Comparison of ENCODE assay signal across 8 mouse cellular contexts in genomic region chr6:55335989-55336514, GRCm38 (mm10). TPM values are rescaled to one million over a fixed set of nuclear protein-coding genes. Genes with fewer than 3 reads are reported as not detected.
DNase-seq lines count a peak whose midpoint lies in the region; ATAC-seq lines count a peak whose summit lies in the region.

Gene Aqp1 (plus strand): TSS chr6:55336432.

- no peak within 1 kb of the TSS for H3K4me3 ChIP-seq in hindbrain, embryonic 16.5 days (ENCODE audit: low read length)
- peak within 1 kb of the TSS; percentile 48 for H3K4me3 ChIP-seq in liver, embryonic 12.5 days
- no peak within 1 kb of the TSS for H3K4me3 ChIP-seq in neural tube, embryonic 13.5 days

- 29% methylated on average over 12 of the region's 12 CpGs for WGBS in hindbrain, embryonic 16.5 days
- 25% methylated on average over 12 of the region's 12 CpGs for WGBS in liver, embryonic 12.5 days (ENCODE audit: insufficient replicate concordance)
- WGBS in neural tube, embryonic 13.5 days, result 27% methylated on average over 12 of the region's 12 CpGs

- peaks cover 13% of the 10 kb centered on the region for H3K4me1 ChIP-seq in hindbrain, embryonic 16.5 days (ENCODE audit: control insufficient read depth, insufficient read depth, low read depth, low read length)
- peaks cover 81% of the 10 kb centered on the region for H3K4me1 ChIP-seq in liver, embryonic 12.5 days
- H3K4me1 ChIP-seq in neural tube, embryonic 13.5 days (replicated peaks), result peaks cover 33% of the 10 kb centered on the region

- no peak within 1 kb of the TSS for H3K27ac ChIP-seq in hindbrain, embryonic 16.5 days (ENCODE audit: low read depth, low read length)
- peak within 1 kb of the TSS; percentile 81 for H3K27ac ChIP-seq in liver, embryonic 12.5 days
- H3K27ac ChIP-seq in neural tube, embryonic 13.5 days (replicated peaks), result no peak within 1 kb of the TSS

- intact Hi-C loops in left cerebral cortex, postnatal 36 days (cut with DNase I), result no loop called here

- no peaks in the 10 kb centered on the region for H3K9me3 ChIP-seq in hindbrain, embryonic 16.5 days (ENCODE audit: control insufficient read depth, low read length)
- no peaks in the 10 kb centered on the region for H3K9me3 ChIP-seq in liver, embryonic 12.5 days (replicated peaks)
- H3K9me3 ChIP-seq in neural tube, embryonic 13.5 days, result no peaks in the 10 kb centered on the region

- H3K4me2 ChIP-seq in hindbrain, embryonic 16.5 days (ENCODE audit: low read length), result no peak within 1 kb of the TSS
- peak within 1 kb of the TSS; percentile 62 for H3K4me2 ChIP-seq in liver, embryonic 12.5 days
- H3K4me2 ChIP-seq in neural tube, embryonic 13.5 days, result peak within 1 kb of the TSS; percentile 1; the same call in 1 of the 2 replicates

- H3K36me3 ChIP-seq in hindbrain, embryonic 16.5 days (ENCODE audit: control insufficient read depth, insufficient read depth, low read length), result no peaks in the 10 kb centered on the region
- H3K36me3 ChIP-seq in liver, embryonic 12.5 days, result no peaks in the 10 kb centered on the region
- H3K36me3 ChIP-seq in neural tube, embryonic 13.5 days, result no peaks in the 10 kb centered on the region

- peak; percentile 50 for DNase-seq in 3T3-L1 (ENCODE audit: low read depth, low spot score)
- peak; percentile 9 for DNase-seq in adrenal gland, postnatal 25 days
- DNase-seq in gastrocnemius, postnatal 10 days, result peak; percentile 52
- no peak for DNase-seq in cerebellum, adult 18-20 months
- DNase-seq in left cerebral cortex, postnatal 36 days (ENCODE audit: low spot score in 2 of 2), result no peak

- H3K27me3 ChIP-seq in hindbrain, embryonic 16.5 days (replicated peaks; ENCODE audit: control insufficient read depth, insufficient read depth, low read length), result no peaks in the 10 kb centered on the region
- H3K27me3 ChIP-seq in liver, embryonic 12.5 days (replicated peaks), result peaks cover 9% of the 10 kb centered on the region
- H3K27me3 ChIP-seq in neural tube, embryonic 13.5 days, result no peaks in the 10 kb centered on the region

- ATAC-seq in hindbrain, embryonic 16.5 days, result peak; percentile 72
- ATAC-seq in liver, embryonic 12.5 days, result peak; percentile 35; the same call in 1 of the 2 replicates
- peak; percentile 64 for ATAC-seq in neural tube, embryonic 13.5 days (ENCODE audit: low read depth)

- no peak within 1 kb of the TSS for H3K9ac ChIP-seq in hindbrain, embryonic 16.5 days (ENCODE audit: low read depth, low read length)
- peak within 1 kb of the TSS; percentile 66 for H3K9ac ChIP-seq in liver, embryonic 12.5 days
- H3K9ac ChIP-seq in neural tube, embryonic 13.5 days, result no peak within 1 kb of the TSS

RNA-seq across cellular contexts. Expression of gene Aqp1, which starts in this region (rescaled TPM):
- 34.6 and 48.9 TPM in 2 replicates for total RNA-seq in adrenal gland, postnatal 25 days (2021)
- 100 to 1,000 TPM; 127 to 167 TPM for total RNA-seq in gastrocnemius, postnatal 10 days (2021)
- 27.6 and 30.9 TPM in 2 replicates for polyA plus RNA-seq in hindbrain, embryonic 16.5 days (2015; fragmentation: Nextera tagmentation; extraction: Ambion mirVana)
- 29.1 and 29.5 TPM in 2 replicates for polyA plus RNA-seq in liver, embryonic 12.5 days (2016; fragmentation: Nextera tagmentation; extraction: Ambion mirVana)
- polyA plus RNA-seq in neural tube, embryonic 13.5 days (2015; fragmentation: Nextera tagmentation; extraction: Ambion mirVana), result 4.7 and 5.5 TPM in 2 replicates
- under 1 TPM; 0.39 to 0.63 TPM for total RNA-seq in left cerebral cortex, postnatal 36 days (2021)

Comparison
In these comparisons a context has a peak if more than half of its experiments do, and no peak if none do; other contexts are left out.
1. RNA of gene Aqp1 (total RNA-seq): 127 to 167 TPM in gastrocnemius, postnatal 10 days and 34.6 to 48.9 TPM in adrenal gland, postnatal 25 days; 0.39 to 0.63 TPM in left cerebral cortex, postnatal 36 days; every median in the first group is over 10 times any median in the second.
2. DNase-seq: peak in 3T3-L1 (single experiment), adrenal gland, postnatal 25 days (single experiment) and gastrocnemius, postnatal 10 days (single experiment); none in cerebellum, adult 18-20 months (0 of 2) and left cerebral cortex, postnatal 36 days (0 of 2).
3. Peak in every context shown above with its lines, with median percentiles within 50 percentile points of each other: ATAC-seq.